Mouse (Mus musculus): ENCODE data around the gene Gm21541.
"Not testable (repeated sequence)": the region's sequence is repeated elsewhere in the genome, so short reads cannot be mapped to it uniquely, and the experiment has no call there.

Gene Gm21541

DNA sequence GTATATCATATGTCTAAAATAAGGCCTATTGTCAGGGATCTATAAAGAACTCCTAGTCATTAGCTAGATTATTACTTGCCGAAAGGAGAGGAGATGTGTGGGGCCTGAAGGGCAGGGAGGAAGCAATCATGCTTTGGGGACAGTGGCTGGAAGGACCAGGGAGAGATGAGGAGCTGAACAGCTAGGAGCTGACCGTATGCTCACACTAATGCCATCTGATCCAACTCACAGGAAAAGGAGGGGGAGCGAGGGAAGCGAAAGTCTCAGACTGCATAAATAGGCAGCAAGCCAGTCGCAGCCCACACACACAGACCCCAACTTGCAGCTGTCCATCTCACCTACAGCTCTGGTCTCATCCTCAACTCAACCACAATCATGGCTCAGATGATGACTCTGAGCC, at the start of gene Gm21541:
Gm21541 (plus strand) TSS at position 301 of the 400 bp plus-strand sequence.
- DNase-seq (ENCODE audit: extremely low read depth, low read depth, low spot score) = not testable (repeated sequence)

- not testable (repeated sequence) for DNase-seq (ENCODE audit: extremely low read depth, low read depth, low spot score)
Observed at GRCm38 (mm10) chr4:41941272-41941671, 37.9 kb downstream of the Gm21541 start, which contains the start of gene Gm20878. Gene Gm20878, plus strand, starts transcription at chr4:41941572.

Data from fat pad, adult 2 months (tissue).